Mouse (Mus musculus): ENCODE results near the gene Tbc1d22a.
A peak's percentile ranks its signal among the peaks of the same experiment; 100 is the strongest.

DNA sequence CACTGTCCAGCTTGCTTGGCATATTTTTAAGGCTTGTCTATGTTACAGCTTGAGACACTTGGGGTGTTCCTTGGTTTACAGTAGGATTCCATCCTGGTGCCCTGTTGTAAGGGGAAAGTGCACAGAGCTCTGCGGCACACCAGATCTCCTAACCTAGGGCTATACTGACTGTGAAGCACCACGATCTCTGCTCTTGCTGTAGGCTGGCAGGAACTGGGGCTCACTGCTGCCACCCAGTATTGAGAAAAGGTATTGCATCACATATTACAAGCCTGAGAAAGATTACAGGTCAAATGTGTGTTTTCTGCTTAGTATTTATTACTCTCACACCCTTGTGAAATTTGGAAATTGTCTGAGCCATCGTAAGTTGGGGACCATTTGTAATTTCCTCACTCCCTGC, 13.9 kb downstream of the Tbc1d22a start:
- TF ChIP-seq EP300 (IDR thresholded peaks at IDR 0.05; ENCODE audit: low read depth) (no peak), CTCF (IDR thresholded peaks at IDR 0.05; ENCODE audit: low read depth) (peak; percentile 85)

All from heart, postnatal 0 days (tissue).